Mouse (Mus musculus) kidney, embryonic 14.5 days (tissue): ENCODE measurements at regions not wholly inside any gene's neighbourhood (a gene's known extent, or its start where the extent isn't known, plus 50 kb on each side); places are given as distances from the start of the nearest gene placed in this dataset.
"Not testable (repeated sequence)": the region's sequence is repeated elsewhere in the genome, so short reads cannot be mapped to it uniquely, and the experiment has no call there.

Source experiments
- ATAC-seq: fragments of 200-750 bp; cut with Nextera tagmentation; 2 replicates; pipeline ENCODE4 v1.8.0; 2017; ENCODE audit warnings: moderate number of reproducible peaks, mild to moderate bottlenecking, moderate TSS enrichment, moderate library complexity; ENCODE audit not compliant: low FRiP score, low TSS enrichment
- H3K27ac ChIP-seq: fragments of 300-500 bp; sonication (generic); 2 replicates; pipeline ENCODE4 v1.5.1; 2014; ENCODE audit warnings: low read depth, mild to moderate bottlenecking, low read length, moderate library complexity, mixed read lengths
- H3K27me3 ChIP-seq: fragments of 300-500 bp; sonication (generic); 2 replicates; pipeline ENCODE4 v1.6.1; 2014; ENCODE audit warnings: mild to moderate bottlenecking, low read length; ENCODE audit not compliant: control insufficient read depth, insufficient read depth
- H3K36me3 ChIP-seq: fragments of 300-500 bp; sonication (generic); 2 replicates; pipeline ENCODE4 v1.6.1; 2014; ENCODE audit warnings: low read length, mixed read lengths; ENCODE audit not compliant: control insufficient read depth, insufficient read depth
- H3K4me1 ChIP-seq: fragments of 300-500 bp; sonication (generic); 2 replicates; pipeline ENCODE4 v1.6.1; 2014; ENCODE audit warnings: low read length, mixed read lengths; ENCODE audit not compliant: control insufficient read depth, insufficient read depth
- H3K4me2 ChIP-seq: fragments of 300-500 bp; sonication (generic); replicated peaks from 2 replicates; pipeline ENCODE4 v1.6.1; 2014; ENCODE audit warnings: low read depth, mild to moderate bottlenecking, low read length
- H3K4me3 ChIP-seq: fragments of 300-500 bp; sonication (generic); 2 replicates; pipeline ENCODE4 v1.5.1; 2014; ENCODE audit warnings: mild to moderate bottlenecking, low read length
- H3K9ac ChIP-seq: fragments of 300-500 bp; sonication (generic); 2 replicates; pipeline ENCODE4 v1.6.1; 2014; ENCODE audit warnings: low read depth, mild to moderate bottlenecking, low read length, moderate library complexity
- H3K9me3 ChIP-seq: fragments of 300-500 bp; sonication (generic); 2 replicates; pipeline ENCODE4 v1.6.1; 2016; ENCODE audit warnings: low read length; ENCODE audit not compliant: control insufficient read depth
- WGBS: fragments of 180-500 bp; shearing (Covaris S2); extraction: QIAGEN DNeasy Blood & Tissue Kit; methylation state at CpG from one replicate; pipeline ENCODE4 v1.1.7; 2014; 5-methylcytosine and 5-hydroxymethylcytosine counted together

DNA sequence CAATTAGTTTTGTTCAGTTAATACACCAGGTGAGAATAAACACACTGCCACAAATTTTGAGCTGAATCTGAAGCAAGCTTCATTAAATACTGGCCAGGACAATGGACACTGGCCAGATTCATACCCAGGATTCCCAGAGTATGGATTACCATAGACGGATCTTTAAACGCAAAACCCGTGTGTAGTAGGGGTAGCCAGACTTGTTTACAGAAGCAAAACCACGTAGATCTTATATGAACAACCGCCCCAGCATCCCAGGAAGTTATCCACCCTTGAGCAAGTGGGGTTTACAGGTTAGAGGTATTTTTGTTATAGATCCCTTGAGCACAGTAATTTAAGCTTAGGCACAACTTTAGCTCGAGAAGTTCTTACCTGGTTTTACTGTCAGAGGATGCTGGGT is 71.1 kb upstream of the Ezr start:
- no peak for ATAC-seq
- H3K4me2 ChIP-seq: no peak overlapping the region
- no peaks in the 10 kb centered on the region for H3K36me3 ChIP-seq
- no peak overlapping the region for H3K9ac ChIP-seq
- H3K4me3 ChIP-seq: no peak overlapping the region
- 72% methylated on average over 6 of the region's 6 CpGs for WGBS
- H3K27ac ChIP-seq: no peak overlapping the region
- no peaks in the 10 kb centered on the region for H3K27me3 ChIP-seq
- no peaks in the 10 kb centered on the region for H3K9me3 ChIP-seq
- peaks cover 4% of the 10 kb centered on the region; the same call in 1 of the 2 replicates for H3K4me1 ChIP-seq

DNA sequence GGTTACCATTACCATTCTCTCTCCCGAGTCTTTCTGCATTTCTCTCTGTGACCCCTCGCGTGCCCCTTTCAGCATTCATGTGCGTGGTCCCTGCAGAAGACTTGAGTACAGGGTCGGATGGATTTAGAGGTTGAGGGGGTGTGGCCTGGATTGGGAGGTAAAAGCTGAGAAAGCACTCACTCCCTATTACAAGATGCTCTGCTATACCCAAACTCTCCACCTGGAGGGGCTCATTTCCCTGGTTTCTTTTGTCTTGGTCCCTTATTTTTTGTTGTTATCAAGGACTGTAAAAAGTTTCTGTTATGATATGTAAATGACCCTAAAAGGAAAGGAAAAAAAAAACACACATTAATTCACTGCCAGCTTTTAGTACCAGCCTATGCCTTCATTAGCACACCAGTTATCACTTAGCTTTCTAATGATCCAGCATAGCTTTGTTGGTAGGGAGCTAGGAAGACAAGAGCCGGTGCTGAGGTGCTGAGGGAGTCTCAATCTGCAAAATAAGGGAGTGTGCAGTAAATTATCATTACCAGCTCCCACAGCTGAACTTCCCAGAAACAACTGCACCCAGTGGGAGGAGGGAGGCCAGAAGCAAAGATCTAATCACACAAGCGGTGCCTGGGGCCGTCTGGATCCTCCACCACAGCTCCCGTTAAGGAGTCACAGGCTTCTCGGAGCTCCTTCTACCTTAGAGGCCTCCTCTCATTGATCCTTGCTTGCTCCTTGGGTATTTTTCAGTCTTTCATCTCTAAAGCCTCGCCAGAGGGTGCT is 69.8 kb upstream of the Ezr start:
- Histone ChIP-seq H3K4me2 (no peak overlapping the region), H3K36me3 (no peaks in the 10 kb centered on the region), H3K27ac (no peak overlapping the region), H3K4me1 (peaks cover 4% of the 10 kb centered on the region; the same call in 1 of the 2 replicates), H3K9me3 (no peaks in the 10 kb centered on the region), H3K9ac (no peak overlapping the region), H3K27me3 (no peaks in the 10 kb centered on the region), H3K4me3 (no peak overlapping the region)
- WGBS: 37% methylated on average over 11 of the region's 11 CpGs
- ATAC-seq: peak; percentile 20; the same call in 1 of the 2 replicates

DNA sequence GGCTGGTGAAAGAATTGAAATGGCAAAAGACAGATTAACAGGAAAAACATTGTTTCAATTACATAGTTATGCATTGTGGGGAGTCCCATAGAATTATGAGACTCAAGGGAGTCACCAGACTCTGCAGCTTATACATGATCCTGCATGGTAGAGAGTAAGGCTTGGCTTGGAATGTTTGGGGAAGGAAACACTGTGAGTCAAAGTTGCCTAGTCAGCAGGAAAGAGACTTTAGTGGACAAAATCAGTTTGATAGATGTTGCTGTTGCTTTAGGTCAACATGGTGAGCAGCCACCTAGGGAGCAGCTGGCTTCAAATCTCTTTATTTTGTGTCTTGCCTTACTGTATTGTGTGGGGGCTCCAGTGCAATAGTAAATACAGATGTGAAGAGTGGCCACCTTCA is 67.9 kb upstream of the Ezr start:
- no peak overlapping the region for H3K9ac ChIP-seq
- H3K4me1 ChIP-seq: peaks cover 4% of the 10 kb centered on the region; the same call in 1 of the 2 replicates
- H3K27me3 ChIP-seq: no peaks in the 10 kb centered on the region
- H3K4me3 ChIP-seq: no peak overlapping the region
- no peaks in the 10 kb centered on the region for H3K9me3 ChIP-seq
- H3K4me2 ChIP-seq: no peak overlapping the region
- no peaks in the 10 kb centered on the region for H3K36me3 ChIP-seq
- ATAC-seq: no peak
- no peak overlapping the region for H3K27ac ChIP-seq

DNA sequence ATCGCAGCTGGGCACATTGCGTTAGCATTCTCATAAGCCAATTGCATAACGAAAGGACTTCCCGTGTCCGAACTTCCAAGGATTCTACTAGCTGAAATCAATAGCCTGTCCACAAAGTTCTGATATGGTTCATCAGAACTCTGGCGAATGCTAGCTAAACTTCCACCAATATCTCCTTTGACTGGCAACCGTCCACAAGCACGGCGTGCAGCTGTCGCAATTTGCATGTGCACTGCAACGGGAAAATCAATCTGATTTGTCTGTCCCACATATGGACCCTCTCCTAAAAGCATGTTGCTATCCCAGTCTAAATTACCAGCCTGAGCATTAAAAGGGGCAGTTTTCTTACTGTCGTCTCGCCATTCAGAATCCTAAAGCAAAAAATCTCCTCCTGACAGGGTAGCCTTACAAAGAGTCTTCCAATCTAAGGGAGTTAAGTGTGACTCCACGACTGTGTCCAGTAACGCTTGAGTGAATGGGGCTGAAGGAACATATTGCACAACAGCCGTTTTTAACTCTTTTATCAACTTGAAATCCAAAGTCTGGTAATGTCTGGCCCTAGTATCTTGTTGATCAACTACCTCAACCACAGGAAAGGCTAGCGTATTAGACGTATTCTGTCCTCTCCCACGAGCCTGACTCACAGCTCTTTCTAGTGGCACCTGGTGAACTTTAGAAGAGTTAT is 59.3 kb upstream of the Ezr start:
- H3K9ac ChIP-seq, H3K4me2 ChIP-seq, H3K4me3 ChIP-seq, H3K9me3 ChIP-seq, H3K27ac ChIP-seq, ATAC-seq, H3K36me3 ChIP-seq, H3K27me3 ChIP-seq, H3K4me1 ChIP-seq: not testable (repeated sequence)
- 81% methylated on average over 19 of the region's 19 CpGs for WGBS

DNA sequence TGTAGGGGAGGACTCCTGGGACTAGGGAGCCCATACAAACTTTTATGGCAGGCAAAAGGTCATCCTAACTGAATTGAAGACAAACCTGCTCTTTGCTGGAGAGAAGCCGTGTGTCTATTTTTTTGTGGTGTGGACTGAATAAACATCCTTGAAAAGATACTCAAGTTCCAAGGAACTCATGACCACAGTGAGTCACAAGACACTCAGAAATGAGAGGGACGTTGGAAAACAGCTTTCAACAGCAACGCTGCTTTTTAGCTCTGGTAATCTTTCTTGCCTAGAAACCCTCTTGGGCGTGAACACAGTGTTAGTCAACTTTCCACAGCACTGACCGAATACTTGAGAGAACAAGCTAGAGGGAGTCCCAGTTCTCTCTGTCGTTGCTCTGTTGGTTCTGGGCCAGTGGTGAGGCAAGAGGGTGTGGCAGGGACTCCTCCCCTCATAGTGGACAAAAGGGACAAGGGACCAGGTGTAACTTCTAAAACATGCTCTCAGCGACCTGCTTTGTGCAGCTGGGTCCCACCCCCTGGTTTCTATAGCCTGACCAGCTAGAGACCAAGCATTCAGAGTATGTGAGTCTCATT is 52.8 kb upstream of the Ezr start:
- no peaks in the 10 kb centered on the region for H3K27me3 ChIP-seq
- H3K4me1 ChIP-seq: no peaks in the 10 kb centered on the region
- H3K9me3 ChIP-seq: no peaks in the 10 kb centered on the region
- H3K9ac ChIP-seq: no peak overlapping the region
- no peak overlapping the region for H3K4me3 ChIP-seq
- WGBS: 54% methylated on average over 7 of the region's 7 CpGs
- no peak for ATAC-seq
- no peaks in the 10 kb centered on the region for H3K36me3 ChIP-seq
- H3K27ac ChIP-seq: no peak overlapping the region
- no peak overlapping the region for H3K4me2 ChIP-seq
